Mouse (Mus musculus) spleen, adult 12 weeks (tissue): ENCODE measurements around the gene R3hdm2.
A peak's percentile ranks its signal among the peaks of the same experiment; 100 is the strongest.

Experiments
- DNase-seq: peaks from one replicate; pipeline ENCODE4 v3.0.0; 2022; ENCODE audit warnings: low spot score

Gene R3hdm2

DNA sequence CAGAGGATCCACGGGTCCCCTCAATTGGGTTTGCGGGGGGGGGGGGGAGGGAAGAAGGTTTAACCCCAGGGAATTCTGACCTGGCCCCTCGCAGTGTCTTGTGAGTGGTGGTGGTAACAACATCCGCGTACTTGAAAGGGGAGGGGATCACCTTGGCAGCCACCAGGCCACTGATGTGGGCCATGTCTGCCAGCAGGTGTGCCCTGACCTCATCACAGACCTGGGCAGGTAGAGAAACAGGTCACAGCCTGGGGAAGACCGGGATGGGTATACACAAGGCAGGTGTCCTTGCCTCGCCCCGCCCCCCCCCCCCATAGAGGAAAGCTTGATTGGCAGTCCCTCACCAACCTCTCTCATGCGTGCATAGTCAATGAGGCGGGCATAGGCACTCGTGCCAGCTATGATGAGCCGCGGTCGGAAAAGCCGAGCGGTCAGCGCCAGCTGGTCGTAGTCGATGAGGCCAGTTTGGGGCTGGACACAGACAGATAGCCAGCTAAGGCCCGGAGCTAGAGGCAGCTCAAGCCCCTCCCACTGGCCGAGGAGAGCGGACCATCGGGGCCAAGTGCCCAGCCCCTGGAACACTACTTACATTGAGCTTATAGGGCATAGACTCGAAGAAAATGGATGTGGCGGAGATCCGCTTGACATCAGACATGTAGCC is 139.0 kb downstream of the R3hdm2 start:
- no peak for DNase-seq

DNA sequence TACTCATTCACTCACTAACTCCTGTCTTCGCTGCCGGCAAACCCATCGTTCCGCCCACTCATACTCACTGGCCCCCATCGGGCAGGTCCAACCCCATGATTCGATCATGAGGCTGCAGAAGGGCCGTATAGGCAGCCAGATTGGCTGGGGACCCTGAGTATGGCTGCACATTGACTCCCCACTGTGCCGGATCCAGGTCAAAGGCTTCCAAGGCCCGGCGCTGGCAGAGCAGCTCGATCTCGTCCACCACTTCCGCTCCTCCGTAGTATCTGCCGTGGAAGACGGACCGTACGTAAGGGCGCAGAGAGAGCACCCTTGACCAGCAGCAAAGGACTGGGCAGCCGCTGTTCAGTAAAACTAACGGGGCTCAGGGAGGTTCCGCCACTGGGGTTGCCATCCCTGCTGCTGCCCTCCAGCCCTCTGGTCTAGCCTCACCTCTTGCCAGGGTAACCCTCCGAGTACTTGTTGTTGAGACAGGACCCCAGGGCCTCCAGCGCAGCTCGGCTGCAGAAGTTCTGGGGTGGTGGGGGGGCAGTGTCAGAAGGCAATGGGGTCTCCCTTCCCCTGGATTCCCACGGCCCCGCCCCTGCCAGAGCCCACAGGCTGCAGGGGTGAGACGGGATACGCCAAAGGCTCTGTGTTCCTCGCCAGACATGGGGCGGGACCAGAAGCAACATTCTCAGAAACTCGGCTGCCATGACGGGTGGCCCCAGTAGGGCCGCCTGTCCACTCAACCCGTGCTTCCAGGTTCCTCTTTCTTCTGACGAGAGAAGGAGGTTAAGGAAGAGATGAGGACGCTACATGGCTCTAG is 140.0 kb downstream of the R3hdm2 start:
- no peak for DNase-seq

DNA sequence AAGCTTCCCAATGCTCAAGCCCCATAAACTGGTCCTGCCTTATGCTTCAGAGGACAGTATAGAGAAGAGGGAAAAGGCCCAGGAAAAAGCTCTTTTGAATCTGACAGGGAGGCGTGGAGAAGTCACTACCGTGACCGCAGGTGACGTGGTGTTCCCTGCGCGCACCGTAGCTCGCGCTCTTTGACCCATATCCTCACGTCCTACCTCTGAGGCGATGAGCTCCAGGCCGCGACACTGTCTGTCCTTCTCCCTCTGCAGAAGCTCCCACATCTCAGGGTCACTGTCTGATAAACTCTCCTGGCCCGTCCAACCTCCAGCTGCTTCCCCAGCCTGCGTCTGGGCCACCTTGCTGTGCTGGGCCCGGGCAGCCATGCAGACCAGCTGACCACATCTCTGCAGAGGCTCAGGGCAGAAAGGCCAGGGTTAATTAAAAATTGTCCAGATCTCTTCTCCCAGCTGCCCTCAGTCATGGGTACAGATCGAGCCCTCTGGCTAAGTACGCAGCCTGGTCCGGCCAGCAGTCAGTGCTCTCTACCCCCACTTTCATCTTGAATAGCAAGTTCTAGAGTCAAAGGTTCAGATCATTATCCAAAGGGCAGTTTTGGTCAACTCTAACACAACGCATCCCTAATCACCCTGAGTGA is 140.7 kb downstream of the R3hdm2 start:
- no peak for DNase-seq

DNA sequence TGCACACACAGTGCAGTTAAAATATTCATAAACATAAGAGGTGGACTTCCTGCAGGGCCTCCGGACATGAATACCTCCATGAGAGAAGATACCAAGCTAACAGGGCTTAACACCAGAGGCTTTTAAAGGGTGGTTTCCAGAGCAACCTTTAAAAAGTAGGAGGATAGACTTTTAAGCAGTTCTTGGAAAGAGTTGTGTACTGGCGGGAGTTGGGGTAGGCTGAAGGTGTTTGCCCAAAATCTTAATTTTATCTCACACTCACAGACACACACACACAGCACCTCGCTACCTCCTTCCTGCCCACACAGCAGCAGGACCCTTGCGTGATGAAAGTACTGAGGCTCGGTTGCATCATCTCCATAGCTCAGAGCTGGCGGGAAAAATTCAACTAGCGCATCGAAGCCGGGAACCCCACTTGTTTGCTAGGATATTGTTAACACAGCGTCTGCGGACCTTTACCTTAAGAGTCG is 141.5 kb downstream of the R3hdm2 start:
- DNase-seq, result no peak

DNA sequence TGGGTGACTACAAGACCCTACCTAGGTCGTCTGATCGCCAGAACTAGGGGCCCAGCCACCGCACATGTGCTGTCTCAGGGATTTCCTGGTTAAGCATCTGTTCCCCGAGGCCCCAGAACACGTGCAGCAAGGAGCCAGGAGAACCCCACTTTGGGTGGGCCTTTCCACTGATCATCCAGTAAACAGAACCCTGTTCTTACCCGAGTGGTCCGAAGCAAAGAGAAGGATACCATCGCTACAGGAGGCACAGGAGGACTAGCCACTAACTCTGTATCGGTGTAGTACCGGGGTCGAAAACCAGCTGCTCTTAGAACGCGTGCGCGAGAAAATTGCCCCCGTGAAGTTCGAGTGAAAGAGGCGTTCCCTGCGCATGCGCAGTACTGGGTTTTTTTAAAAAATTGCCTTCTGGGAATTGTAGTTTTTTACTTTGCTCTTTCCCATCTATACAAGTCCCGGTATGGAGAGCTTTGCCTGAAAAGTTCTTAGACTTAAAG is 142.0 kb downstream of the R3hdm2 start, which contains the start of gene Shmt2:
TSS of gene Shmt2 (minus strand) at position 357 of the 494 bp plus-strand sequence.
- peak; percentile 74 for DNase-seq

DNA sequence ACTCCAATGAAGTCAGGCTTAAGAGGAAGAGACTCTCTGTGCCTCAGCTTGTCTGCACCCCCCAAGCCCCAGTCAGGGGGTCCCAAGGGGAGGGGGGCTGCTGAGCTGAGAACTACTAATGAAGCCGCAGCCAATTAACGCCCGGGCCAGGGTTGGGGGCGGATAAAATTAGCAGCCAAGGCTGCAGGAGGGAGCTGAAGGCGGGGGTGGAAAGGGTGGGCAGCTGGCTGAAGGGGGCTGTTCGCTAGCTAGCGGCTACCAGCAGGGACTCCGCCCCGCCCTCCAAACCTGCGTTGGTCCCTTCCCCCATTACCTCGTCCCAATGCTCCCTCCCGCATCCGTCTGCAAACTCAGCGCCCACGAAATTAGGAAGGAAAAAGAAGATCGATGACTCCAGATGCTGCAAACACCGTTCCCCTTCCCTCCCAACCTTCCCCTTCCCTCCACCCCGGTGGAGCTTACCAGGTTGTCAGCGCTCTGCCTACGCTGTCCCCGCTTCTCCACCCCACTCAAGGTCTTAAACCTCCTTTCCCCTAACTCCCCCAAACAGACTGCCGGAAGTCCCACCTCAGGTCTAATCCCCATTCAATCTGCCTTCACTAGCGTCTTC is 144.6 kb downstream of the R3hdm2 start:
- no peak for DNase-seq

DNA sequence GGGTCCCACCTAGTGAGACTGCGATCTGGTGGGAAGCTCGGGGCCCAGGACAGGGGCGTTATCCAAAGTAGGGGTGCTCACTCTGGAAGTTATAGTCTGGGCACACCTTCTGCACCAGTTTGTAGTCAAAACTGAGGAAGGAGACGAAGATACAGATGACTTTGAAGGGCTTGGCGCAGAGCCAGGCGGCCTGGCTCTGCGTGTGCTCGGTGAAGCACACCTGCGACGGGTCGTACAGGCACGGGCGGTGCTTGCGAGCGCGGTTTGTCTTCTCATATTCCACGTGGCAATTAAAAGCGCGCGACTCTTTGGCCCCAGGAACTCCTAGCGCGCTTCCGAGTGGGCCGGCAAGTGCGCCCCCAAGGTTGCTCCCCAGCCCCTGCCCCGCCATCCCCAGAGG is 145.9 kb downstream of the R3hdm2 start:
- no peak for DNase-seq

DNA sequence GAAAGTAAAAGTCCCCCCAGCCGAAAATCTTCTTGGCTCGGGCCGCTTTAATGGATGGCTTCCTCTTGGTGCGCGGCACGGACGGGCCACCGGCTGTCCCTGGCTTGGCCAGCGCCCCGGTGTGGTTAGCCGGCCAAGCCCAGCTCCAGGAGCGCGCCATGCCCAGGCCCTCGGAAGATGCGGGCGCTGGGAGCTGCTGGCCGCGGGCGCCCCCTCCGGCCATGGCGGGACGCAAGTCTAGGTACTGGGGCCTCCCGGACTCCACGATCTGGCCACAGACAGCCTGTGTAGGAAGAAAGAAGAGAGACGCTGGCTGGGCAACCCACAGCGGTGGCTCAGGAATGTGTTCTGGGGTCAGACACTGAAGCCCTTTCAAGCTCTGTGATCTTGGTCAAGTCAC is 146.6 kb downstream of the R3hdm2 start:
- no peak for DNase-seq

DNA sequence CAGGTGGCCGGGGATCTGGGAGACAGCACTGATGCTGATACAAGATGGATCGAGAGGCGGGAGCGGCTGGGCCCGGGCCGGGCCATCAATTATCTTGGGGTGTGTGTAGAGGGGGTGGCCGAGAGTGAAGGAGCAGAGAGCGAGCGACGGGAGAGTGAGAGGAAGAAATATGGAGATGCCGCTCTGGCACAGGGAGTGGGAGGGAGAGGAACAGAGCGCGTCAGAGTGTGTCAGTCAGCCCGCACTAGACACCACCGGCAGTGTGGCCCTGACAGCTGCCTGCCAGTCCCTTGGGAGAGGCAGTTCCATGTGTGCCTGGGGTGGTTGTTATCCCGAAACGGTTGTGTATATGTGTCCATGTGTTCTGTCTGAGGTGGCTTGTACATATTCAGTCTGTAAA is 147.4 kb downstream of the R3hdm2 start:
- DNase-seq, result no peak

DNA sequence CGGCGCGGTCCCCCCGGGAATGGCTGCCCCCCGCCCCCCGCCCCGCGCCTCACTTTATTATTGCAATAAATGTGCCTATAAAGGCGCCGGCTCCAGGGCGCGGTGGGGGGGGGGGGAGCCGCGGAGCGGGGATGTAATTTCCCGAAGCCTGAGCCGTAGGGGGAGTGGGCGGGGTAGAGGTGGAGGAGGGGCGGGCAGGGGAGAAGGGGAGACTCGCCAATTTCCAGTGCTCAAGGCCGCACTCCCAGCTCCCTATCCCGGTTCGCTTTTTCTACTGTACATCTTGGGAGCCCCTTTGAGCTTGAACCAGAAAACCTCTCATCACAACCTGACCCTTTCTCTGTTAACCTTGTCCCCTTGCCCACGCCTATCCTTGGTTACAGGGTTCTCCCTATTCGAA is 150.8 kb downstream of the R3hdm2 start:
- DNase-seq, result no peak

DNA sequence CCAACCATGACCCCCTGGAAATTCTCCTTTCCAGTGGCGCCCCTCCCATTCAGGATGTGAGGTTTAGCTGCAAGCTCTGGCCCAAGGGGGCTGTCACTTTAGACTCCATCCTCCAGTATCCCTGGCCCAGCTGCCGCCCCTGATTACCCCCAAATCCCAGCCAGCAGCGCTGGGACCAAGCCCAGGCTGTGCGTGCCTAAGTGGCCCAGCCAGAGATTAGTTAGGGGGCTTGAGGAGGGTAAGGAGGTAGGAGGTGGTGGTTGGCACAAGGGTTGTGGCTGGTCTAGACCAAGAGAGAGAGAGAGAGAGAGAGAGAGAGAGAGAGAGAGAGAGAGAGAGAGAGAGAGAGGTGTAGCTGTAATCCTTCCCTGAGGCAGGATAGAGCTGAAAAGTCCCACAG is 151.4 kb downstream of the R3hdm2 start:
- no peak for DNase-seq

DNA sequence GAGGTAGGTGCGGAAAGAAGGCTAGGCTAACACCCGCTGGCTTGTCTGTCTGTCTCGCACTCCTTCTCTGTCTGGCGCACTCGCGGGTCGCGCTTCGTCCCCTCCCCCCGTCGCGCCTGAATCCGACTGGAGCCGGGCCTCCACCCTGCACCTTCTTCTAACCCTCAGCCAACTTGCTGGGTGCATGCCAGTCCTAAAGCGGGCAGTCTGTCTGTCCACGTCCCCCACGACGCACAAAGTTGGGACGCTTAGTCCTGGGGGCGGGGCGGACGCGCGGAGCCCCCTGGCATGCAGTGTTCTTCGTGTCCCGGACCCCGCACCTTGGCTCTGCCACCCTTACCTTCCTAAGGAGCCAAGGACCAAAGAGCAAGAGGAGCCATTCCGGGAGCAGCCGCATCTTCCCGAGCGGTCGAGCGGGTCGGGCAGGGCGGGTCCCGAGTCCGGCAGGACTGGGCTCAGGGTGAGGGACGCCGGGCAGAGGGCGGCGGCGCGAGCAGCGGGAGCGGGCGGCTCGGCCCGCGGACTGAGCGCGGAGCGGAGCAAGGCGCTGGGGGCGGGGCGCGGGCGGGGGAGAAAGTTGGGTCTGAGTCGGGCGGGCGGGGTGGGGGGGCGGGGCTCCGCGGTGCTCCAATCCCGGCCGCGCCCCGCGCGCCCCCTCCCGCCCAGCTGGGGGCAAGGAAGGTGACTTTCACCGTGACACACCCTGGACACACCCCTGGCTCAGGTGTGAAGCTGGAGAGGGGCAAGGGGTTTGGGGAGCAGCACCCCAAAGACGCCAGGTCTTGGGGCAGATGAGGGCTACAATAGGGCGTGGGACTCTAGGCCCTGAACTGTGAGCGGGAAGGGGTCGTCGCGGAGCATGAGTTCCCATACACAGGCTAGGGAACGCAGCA is 154.2 kb downstream of the R3hdm2 start, which contains the start of gene Nxph4:
TSS of gene Nxph4 (minus strand) at position 524 of the 893 bp plus-strand sequence.
- no peak for DNase-seq

DNA sequence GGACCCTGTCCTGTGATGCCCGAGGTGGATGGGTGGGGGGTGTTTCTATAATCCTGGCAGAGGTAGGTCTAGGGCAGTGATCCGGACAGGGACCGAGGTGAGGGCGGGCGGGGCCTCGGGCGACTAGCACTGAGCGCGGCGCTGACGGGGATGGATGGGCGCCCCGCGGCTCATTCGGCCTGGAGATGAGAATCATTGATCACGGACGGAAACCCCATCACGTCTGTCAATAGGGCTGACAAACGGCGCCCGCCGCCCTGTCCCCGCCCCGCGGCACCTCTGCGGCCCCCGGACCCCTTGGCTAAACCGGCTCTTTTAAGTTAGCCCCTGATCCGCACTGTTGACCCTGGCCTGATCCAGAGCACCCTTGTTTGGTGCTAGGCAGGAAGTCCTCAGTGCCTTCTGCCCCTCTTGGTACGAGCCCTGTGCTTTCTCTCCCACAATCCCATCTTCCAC is 154.8 kb downstream of the R3hdm2 start:
- DNase-seq, result no peak

DNA sequence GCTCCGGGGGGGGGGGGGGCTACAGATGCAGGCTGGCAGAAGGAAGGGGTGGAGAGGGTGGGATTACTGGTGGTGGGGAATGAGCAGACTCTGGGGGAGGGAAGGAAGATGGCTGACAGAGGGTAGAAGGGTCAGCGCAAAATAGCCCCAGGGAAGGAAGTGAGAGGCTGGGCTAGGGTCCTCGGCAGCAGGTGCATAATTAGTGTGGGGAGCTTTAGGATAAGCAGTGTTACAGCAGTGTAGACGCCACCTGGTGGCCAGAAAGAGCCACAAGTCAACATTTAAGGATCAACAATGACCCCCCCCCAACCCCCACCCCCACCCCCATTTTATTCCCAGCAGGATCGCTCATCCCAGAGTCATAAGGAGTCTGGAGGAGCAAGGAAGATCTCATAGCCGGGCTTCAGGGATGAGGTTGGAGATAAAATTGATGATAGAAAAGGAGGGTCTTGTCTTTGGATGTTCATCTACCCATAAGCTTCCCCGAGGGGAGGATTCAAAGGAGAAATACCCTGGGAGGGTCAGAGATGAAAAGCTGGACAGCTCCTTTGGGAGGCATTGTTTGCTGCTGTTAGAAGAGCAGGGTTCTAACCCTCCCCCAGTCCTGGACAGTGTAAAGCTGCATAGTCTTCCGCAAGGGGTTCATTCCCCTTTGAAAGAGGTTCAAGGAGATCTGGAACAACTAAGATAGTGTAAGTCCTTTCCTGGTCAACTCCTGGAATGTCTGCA is 156.6 kb downstream of the R3hdm2 start:
- DNase-seq, result no peak

DNA sequence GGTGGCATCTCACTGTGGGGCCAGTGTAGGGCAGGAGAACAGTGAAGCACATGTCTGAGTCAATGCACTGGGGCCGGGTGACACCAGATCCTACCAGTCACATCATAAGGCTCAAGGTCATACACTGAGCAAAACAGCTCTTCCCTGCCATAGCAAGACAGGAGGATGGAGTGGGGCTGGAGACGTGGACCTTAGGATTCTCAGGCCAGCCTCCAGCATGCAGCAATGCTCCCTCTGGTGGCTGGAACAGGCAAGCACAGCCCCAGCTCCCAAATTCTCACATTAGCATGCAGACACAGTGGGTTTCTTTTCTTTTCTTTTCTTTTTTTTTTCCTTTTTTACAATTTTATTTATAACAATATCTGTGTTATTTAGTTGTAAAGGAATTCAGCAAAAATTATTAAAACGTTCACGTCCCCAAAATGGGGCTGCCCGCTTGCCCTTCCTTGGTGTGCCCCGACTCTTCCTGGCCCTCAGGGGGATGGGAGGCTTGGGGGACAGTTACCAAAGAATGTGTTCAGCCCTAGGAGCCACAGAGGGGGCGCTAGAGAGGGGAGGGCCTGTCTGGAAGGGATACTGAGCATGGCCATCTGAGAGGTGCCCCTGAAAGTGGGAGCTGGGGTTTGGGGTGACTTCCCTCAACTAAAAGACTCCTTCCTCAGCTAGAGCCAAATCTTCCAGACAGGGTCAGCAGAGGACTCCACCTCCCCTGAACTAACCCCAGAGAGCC is 157.9 kb downstream of the R3hdm2 start:
- DNase-seq, result peak; percentile 51

DNA sequence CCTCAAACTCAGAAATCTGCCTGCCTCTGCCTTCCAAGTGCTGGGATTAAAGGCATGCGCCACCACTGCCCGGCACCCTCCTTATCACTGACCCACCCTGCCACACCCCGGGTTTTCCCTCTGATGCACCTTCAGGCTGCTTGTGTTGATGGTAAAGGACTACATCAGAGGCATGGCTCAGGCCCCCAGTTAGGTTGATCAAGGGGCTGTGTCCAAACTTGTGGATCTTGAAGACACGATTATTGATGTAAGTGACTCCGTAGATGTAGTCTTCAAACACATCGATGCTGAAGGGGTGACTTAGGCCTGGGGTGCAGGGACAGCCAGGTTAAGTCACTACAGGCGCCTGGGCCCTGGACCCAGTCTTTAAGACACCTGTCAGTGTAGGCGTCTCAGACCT is 161.4 kb downstream of the R3hdm2 start:
- no peak for DNase-seq

DNA sequence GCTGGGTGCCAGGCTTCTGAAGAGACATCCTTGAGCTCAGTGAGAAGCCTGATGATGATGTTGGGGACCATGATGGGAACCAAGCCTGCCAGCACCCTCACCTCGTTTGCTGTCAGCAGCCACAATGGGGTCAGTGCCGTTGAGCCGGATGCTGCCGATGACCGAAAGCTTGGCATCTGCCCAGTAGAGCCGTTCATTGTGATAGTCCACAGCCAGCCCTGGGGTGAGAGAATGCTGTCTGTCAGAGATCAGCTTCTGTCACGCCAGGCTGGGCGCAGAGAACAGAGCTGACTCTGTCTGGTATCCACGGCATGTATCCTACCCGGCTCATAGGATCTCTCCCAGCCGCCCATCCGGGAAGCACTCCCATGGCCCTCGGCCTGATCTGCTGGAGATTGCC is 162.0 kb downstream of the R3hdm2 start:
- no peak for DNase-seq

DNA sequence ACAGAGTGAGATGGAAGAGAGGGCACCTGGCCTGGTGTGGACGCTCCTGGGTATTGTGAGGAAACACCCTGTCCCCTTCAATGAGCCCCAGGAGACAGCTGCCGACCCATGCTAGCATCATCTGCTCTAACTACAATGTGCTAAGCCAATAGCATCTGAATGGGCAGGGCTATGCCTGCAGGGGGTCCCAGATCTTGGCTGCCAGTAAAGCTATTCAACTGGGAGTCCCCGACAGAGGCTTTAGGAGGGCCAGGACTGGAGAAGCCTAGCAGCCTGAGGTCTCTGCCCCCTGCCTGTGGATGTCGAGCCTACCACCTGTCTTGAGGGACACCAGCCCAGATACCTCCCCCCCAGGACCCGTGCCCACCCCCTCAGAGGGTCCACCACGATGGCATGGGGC is 162.6 kb downstream of the R3hdm2 start:
- no peak for DNase-seq

DNA sequence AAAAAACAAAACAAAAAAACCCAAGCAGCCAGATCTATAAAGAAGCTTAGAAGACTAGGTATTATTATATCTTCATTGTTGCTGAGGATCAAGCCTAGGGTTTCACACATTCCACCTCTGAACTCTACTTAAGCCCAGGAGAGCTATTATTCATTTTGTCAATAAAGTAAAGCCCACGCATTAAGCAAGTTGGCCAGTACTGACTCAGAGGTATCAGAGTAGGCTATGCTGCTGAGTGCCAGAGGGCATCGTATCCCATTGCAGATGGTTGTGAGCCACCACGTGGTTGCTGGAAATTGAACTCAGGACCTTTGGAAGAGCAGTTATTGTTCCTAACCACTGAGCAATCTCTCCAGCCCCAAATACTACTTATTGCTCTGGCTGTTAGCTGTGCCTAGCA is 163.8 kb downstream of the R3hdm2 start:
- DNase-seq, result no peak

DNA sequence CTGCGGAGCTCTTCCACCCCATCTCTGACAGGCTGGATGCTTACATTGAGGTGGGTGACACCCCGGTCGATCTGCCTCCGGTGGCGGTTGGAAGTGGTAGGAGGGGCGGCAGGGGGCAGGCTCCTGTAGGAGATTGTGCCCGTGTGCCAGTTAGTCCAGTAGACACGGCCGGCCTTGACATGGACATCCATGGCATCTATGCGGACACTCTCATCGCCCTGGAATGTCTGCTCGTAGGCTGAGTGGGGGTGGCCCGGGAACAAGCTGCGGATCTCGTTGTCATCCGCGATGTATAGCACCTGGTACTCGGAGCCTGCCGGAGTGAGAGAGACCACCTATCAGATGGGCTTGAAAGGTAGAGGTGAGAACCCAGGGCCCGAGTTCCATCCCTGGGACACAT is 164.2 kb downstream of the R3hdm2 start:
- DNase-seq, result no peak
